Mouse (Mus musculus): ENCODE data around the gene Rph3a. TPM values are rescaled to one million over a fixed set of nuclear protein-coding genes. Genes with fewer than 3 reads are reported as not detected.

Rph3a gene
- total and polyA plus RNA-seq, 3 experiments: not detected

DNA sequence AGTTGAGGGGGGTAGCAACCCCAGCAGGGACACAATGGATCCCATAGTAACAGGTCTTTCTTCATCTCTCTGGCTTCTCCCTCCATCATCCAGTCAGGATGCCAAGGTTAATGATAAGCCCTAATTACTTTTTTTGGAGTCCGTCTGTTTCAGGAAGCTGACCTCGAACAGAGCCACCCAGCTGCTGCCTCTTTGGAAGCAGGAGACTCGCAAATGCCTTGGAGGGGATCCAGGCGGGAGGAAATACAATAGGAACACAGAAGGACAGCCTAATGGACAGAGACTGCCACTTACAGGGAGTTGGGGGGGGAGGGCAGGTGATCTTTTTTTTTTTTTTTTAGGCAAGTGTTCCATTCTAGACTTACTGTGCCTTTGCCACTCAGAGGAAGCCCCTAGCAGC is 40.2 kb downstream of the Rph3a start:
- H3K9ac ChIP-seq (ENCODE audit: insufficient read depth, low read depth): no peak overlapping the region
- H3K27me3 ChIP-seq (replicated peaks): peaks cover 93% of the 10 kb centered on the region
- no peaks in the 10 kb centered on the region for H3K36me3 ChIP-seq (replicated peaks in 1 of 2; ENCODE audit: control insufficient read depth in 1 of 2, insufficient read depth in 1 of 2, low read length in 1 of 2)
- H3K79me2 ChIP-seq (replicated peaks; ENCODE audit: control insufficient read depth, extremely low read depth, insufficient read depth, poor library complexity, severe bottlenecking): no peaks in the 10 kb centered on the region
- dilution Hi-C loops (cut with MboI; ENCODE audit: extremely low pct_ligation_motif_present, extremely low pct_unique_long_range_greater_than_20kb, low sequenced_read_pairs) (no loop called here), in situ Hi-C loops (cut with MboI; ENCODE audit: low pct_ligation_motif_present, low pct_unique_long_range_greater_than_20kb, low sequenced_read_pairs) (no loop called here)
- H3K4me1 ChIP-seq (ENCODE audit: control insufficient read depth in 1 of 2, insufficient read depth in 2 of 2): no peaks in the 10 kb centered on the region
- peaks cover 3% of the 10 kb centered on the region for H3K9me3 ChIP-seq (replicated peaks; ENCODE audit: low read length)
- no peak overlapping the region for H3K4me3 ChIP-seq (replicated peaks in 1 of 3; ENCODE audit: low read depth in 2 of 3, low read length in 2 of 3, poor library complexity in 1 of 3)
- no peak overlapping the region for H3K27ac ChIP-seq (ENCODE audit: insufficient read depth, low read depth)
- no peak for DNase-seq (ENCODE audit: extremely low read depth)
- no peak for TF ChIP-seq EP300 (IDR thresholded peaks at IDR 0.05; ENCODE audit: low read length)
- no peak for TF ChIP-seq MAX (IDR thresholded peaks at IDR 0.05; ENCODE audit: low read length)
- no peak for TF ChIP-seq TCF12 (IDR thresholded peaks at IDR 0.05; ENCODE audit: low read depth, low read length)
- TF ChIP-seq MYC (IDR thresholded peaks at IDR 0.05; ENCODE audit: low read depth, low read length): no peak
- TF ChIP-seq ZC3H11A (IDR thresholded peaks at IDR 0.05; ENCODE audit: low read depth, low read length): no peak
- TF ChIP-seq MAFK (IDR thresholded peaks at IDR 0.05; ENCODE audit: insufficient replicate concordance, low read length): no peak
- no peak for TF ChIP-seq SIN3A (IDR thresholded peaks at IDR 0.05; ENCODE audit: low read length)
- no peak for TF ChIP-seq MAZ (IDR thresholded peaks at IDR 0.05; ENCODE audit: low read depth, low read length)
- TF ChIP-seq CTCF (conservative IDR thresholded peaks at IDR 0.05 in 1 of 2, IDR thresholded peaks at IDR 0.05 in 1 of 2; ENCODE audit: low read depth in 2 of 2, low read length in 2 of 2): no peak
- TF ChIP-seq MXI1 (IDR thresholded peaks at IDR 0.05; ENCODE audit: low read depth, low read length): no peak
- TF ChIP-seq POLR2AphosphoS2 (IDR thresholded peaks at IDR 0.05; ENCODE audit: low read depth, low read length): no peak
- no peak for TF ChIP-seq ELF1 (IDR thresholded peaks at IDR 0.05; ENCODE audit: low read depth, low read length)
- TF ChIP-seq JUN (IDR thresholded peaks at IDR 0.05; ENCODE audit: insufficient read depth, low read depth, low read length): no peak
- TF ChIP-seq ZMIZ1 (IDR thresholded peaks at IDR 0.05; ENCODE audit: low read depth, low read length): no peak
- TF ChIP-seq E2F4 (IDR thresholded peaks at IDR 0.05; ENCODE audit: insufficient replicate concordance, low read depth, low read length): no peak
- TF ChIP-seq ETS1 (conservative IDR thresholded peaks at IDR 0.05; ENCODE audit: low read depth, low read length): no peak
- no peak for TF ChIP-seq PAX5 (IDR thresholded peaks at IDR 0.05; ENCODE audit: low read length)
- H3K4me2 ChIP-seq (ENCODE audit: insufficient read depth, low read depth, poor library complexity, severe bottlenecking): no peak overlapping the region

DNA sequence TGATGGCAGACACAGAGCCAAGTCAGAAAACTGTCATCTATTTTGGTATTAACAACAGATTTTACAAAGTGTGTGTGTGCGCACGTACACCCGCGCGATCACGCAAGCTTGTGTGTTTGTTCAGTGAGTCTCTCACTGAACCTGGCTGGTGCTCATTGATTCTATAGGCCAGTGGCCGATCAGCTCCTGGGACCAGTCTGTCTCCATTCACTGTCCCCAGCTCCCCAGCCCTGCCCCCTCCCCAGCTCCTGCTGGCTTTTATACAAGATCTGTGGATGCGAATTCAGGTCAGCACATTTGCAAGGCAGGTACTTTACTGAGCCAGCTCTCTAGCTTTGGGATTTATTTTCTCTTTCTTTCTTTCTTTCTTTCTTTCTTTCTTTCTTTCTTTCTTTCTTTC is 41.1 kb downstream of the Rph3a start:
- no peak for DNase-seq (ENCODE audit: extremely low read depth)
- Histone ChIP-seq H3K9me3 (replicated peaks; ENCODE audit: low read length) (peaks cover 3% of the 10 kb centered on the region), H3K36me3 (replicated peaks in 1 of 2; ENCODE audit: control insufficient read depth in 1 of 2, insufficient read depth in 1 of 2, low read length in 1 of 2) (no peaks in the 10 kb centered on the region), H3K9ac (ENCODE audit: insufficient read depth, low read depth) (no peak overlapping the region), H3K4me3 (replicated peaks in 1 of 3; ENCODE audit: low read depth in 2 of 3, low read length in 2 of 3, poor library complexity in 1 of 3) (no peak overlapping the region), H3K4me1 (ENCODE audit: control insufficient read depth in 1 of 2, insufficient read depth in 2 of 2) (no peaks in the 10 kb centered on the region), H3K4me2 (ENCODE audit: insufficient read depth, low read depth, poor library complexity, severe bottlenecking) (no peak overlapping the region), H3K79me2 (replicated peaks; ENCODE audit: control insufficient read depth, extremely low read depth, insufficient read depth, poor library complexity, severe bottlenecking) (no peaks in the 10 kb centered on the region), H3K27ac (ENCODE audit: insufficient read depth, low read depth) (no peak overlapping the region), H3K27me3 (replicated peaks) (peaks cover 93% of the 10 kb centered on the region)
- TF ChIP-seq RCOR1 (conservative IDR thresholded peaks at IDR 0.05; ENCODE audit: low read depth, low read length) (no peak), GABPA (IDR thresholded peaks at IDR 0.05; ENCODE audit: insufficient replicate concordance, low read depth, low read length) (no peak), BHLHE40 (IDR thresholded peaks at IDR 0.05; ENCODE audit: low read depth, low read length) (no peak), CHD1 (IDR thresholded peaks at IDR 0.05; ENCODE audit: low read depth, low read length) (no peak), POLR2AphosphoS2 (IDR thresholded peaks at IDR 0.05; ENCODE audit: low read depth, low read length) (no peak), USF1 (IDR thresholded peaks at IDR 0.05; ENCODE audit: low read depth, low read length) (no peak), TBP (conservative IDR thresholded peaks at IDR 0.05; ENCODE audit: low read depth, low read length) (no peak), USF2 (conservative IDR thresholded peaks at IDR 0.05; ENCODE audit: low read depth, low read length) (no peak)
- dilution Hi-C loops (cut with MboI; ENCODE audit: extremely low pct_ligation_motif_present, extremely low pct_unique_long_range_greater_than_20kb, low sequenced_read_pairs): no loop called here
- in situ Hi-C loops (cut with MboI; ENCODE audit: low pct_ligation_motif_present, low pct_unique_long_range_greater_than_20kb, low sequenced_read_pairs): no loop called here

Data from CH12.LX (cell line).